Mouse (Mus musculus) monocyte, adult 5-6 weeks (primary cell): Measurements from ENCODE around the gene Rbbp4. TPM values are rescaled to one million over a fixed set of nuclear protein-coding genes. Genes with fewer than 3 reads are reported as not detected.
A peak's percentile ranks its signal among the peaks of the same experiment; 100 is the strongest.

Source experiments
- ATAC-seq: fragments of 153-309, 156-312 bp; replicated peaks from 2 replicates; pipeline ENCODE4 v1.8.0; 2017; ENCODE audit warnings: mild to moderate bottlenecking; ENCODE audit not compliant: low TSS enrichment, insufficient number of reproducible peaks, severe bottlenecking, poor library complexity, low FRiP score
- total RNA-seq: library from RNA; stranded (forward); fragments of 200-1000, 200-491, 200-594 nt; gene quantifications from 3 replicates; pipeline ENCODE4 v1.2.3, GENCODE M21; 2017

The Rbbp4 gene
- total RNA-seq, 1 experiment from 2014 or later = 82.3 TPM

- ATAC-seq = no peak
Observed at GRCm38 (mm10) chr4:129266821-129267220, 68.3 kb downstream of the Rbbp4 start.

- no peak for ATAC-seq
Observed at GRCm38 (mm10) chr4:129266191-129266590, 69.0 kb downstream of the Rbbp4 start.

GRCm38 (mm10) chr4:129263225-129264021, 71.7 kb downstream of the Rbbp4 start:
- peak; percentile 77 for ATAC-seq

- ATAC-seq = no peak
Observed at GRCm38 (mm10) chr4:129261196-129261595, 74.0 kb downstream of the Rbbp4 start, which contains the start of gene C77080. TSS of gene C77080 (minus strand) at chr4:129261404.

GRCm38 (mm10) chr4:129260678-129261077, 74.5 kb downstream of the Rbbp4 start:
- no peak for ATAC-seq

- ATAC-seq = no peak
Observed at GRCm38 (mm10) chr4:129259101-129259500, 76.1 kb downstream of the Rbbp4 start.

Other genes starting within 250 kb of the Rbbp4 start
- not detected in 3 replicates for gene Tmem54, start 229.8 kb downstream of the Rbbp4 start, total RNA-seq
- not detected in 3 replicates for gene Hpca, start 213.3 kb downstream of the Rbbp4 start, total RNA-seq
- gene Fndc5, start 198.4 kb downstream of the Rbbp4 start, total RNA-seq = 0.32 TPM in 1 of 3 replicates, not detected in the others
- gene S100pbp, start 145.6 kb downstream of the Rbbp4 start, total RNA-seq = 24.0 to 32.0 TPM (median 30.6 TPM) in 3 replicates
- gene Yars, start 145.6 kb downstream of the Rbbp4 start, total RNA-seq = 30.1 to 41.8 TPM (median 33.8 TPM) in 3 replicates
- 0.32 to 0.57 TPM in 2 of 3 replicates, not detected in the other for gene C77080, start 74.0 kb downstream of the Rbbp4 start, total RNA-seq
- gene Sync, start 47.8 kb downstream of the Rbbp4 start, total RNA-seq = 0.75 TPM in 1 of 3 replicates, not detected in the others
- gene Zbtb8os, start 325 bp upstream of the Rbbp4 start, total RNA-seq = 58.5 to 68.8 TPM (median 66.8 TPM) in 3 replicates
- 1.7 to 7.3 TPM (median 4.5 TPM) in 3 replicates for gene Zbtb8a, start 42.7 kb upstream of the Rbbp4 start, total RNA-seq
- not detected in 3 replicates for gene Zbtb8b, start 105.5 kb upstream of the Rbbp4 start, total RNA-seq
- 52.2 to 66.3 TPM (median 52.5 TPM) in 3 replicates for gene Bsdc1, start 126.2 kb upstream of the Rbbp4 start, total RNA-seq
- gene Tssk3, start 155.7 kb upstream of the Rbbp4 start, total RNA-seq = not detected in 3 replicates
- gene Fam229a, start 155.8 kb upstream of the Rbbp4 start, total RNA-seq = not detected in 3 replicates
- 11.7 to 14.4 TPM (median 14.4 TPM) in 3 replicates for gene Marcksl1, start 178.2 kb upstream of the Rbbp4 start, total RNA-seq
- 62.9 to 100 TPM (median 82.2 TPM) in 3 replicates for gene Hdac1, start 207.3 kb upstream of the Rbbp4 start, total RNA-seq
- 122 to 412 TPM (median 167 TPM) in 3 replicates for gene Lck, start 238.3 kb upstream of the Rbbp4 start, total RNA-seq
- gene Fam167b, start 243.2 kb upstream of the Rbbp4 start, total RNA-seq = not detected in 3 replicates